Mouse (Mus musculus): ENCODE data around the gene Cog6.

Cog6 gene

DNA sequence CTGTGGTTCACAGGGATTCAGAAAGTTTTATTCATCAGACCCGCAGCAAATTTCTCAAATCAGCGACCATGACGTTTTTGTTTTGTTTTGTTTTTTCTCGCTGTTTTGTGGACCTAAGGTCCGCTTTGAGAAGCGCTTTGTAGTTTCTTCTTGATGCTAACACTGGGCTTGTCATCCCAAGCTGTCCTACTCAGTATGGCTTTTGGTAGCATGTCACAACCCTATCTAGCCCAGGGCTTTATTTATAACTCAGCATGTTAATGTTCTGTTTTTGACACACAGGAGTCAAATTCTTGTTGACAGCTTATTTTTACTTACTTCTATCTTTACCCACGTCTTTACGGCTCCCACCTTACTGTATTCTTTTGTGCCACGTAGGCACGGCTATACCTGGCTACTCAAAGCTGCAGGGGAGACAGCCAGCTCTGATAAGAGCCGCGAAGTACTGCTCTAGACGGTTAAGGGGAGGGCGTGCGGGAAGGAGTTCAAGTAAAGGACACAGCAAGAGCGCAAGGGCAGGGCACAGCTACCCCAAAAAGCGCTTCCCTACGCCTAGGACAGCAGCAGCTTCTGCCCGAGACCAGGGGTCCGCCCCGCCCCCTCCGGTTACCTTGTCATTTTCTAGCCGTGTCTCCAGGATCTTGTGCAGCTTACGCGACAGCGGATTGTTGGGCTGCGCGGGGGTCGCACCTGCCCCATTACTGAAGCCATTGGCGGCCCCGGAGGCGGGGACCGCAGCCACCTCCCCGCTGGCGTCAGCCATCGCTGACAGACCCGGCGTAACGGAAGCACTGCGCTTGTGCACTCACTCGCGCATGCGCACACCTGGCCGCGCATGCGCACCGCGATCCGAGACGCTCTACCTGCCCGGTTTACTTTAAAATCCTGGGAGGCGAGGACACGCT is at the start of gene Cog6:
TSS of gene Cog6 (minus strand) at position 802 of the 905 bp plus-strand sequence.
- in situ Hi-C loops (cut with MboI; ENCODE audit: low pct_unique_long_range_greater_than_20kb in 1 of 2, low sequenced_read_pairs in 2 of 2, unreplicated experiment in 1 of 2): no loop called here

DNA sequence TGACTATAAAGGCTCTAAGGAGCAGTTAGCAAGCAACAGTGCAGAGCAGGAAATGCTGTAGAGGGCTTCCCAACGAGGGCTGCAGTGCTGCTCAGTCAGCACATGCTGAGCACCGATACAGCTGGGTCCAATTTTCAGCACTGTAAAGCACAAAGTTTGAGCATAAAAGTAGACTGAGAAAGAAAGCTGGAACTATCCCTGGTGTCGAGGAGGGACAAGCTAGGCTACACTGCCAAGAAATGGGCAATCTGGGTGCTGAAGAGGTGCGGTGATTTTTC is 49.0 kb upstream of the Cog6 start:
- in situ Hi-C loops (cut with MboI; ENCODE audit: low pct_unique_long_range_greater_than_20kb in 1 of 2, low sequenced_read_pairs in 2 of 2, unreplicated experiment in 1 of 2): no loop called here

DNA sequence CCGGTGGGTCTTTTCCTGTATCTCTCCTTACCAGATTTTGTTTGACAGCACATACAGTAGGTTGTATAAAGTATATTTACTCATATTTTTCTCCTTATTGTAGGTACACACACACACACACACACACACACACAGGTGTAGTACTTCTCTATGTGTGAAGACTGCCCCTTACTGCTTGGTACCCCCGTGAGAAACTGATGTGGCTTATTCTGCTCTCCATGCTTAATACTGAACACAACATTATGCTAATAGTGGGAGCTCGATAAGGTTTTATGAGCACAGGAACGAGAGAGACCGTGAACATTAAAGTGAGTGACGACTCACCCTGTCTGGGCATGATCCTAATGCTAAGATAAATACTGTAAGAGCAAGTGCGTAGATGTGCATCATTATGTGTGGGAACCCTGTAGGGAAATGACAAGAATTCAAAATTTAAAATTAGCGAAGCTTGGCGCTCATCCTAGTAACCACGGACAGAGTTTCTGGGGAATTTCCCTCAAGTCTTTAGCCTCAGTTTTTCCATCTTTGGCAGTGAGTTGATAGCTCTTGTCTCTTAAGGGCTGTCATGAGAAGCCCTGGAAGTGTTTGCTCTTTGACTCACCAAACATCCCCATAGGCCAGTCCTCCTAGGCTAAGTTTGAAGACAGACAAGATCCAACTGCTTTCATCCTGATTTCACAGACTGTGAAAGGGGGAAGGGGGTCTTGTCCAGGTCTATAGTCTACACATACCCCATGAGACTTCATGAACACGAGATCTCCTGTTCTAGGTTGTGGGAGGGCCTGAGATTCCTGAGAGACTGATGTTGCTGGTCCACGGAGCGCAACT is 48.4 kb upstream of the Cog6 start:
- in situ Hi-C loops (cut with MboI; ENCODE audit: low pct_unique_long_range_greater_than_20kb in 1 of 2, low sequenced_read_pairs in 2 of 2, unreplicated experiment in 1 of 2): no loop called here

DNA sequence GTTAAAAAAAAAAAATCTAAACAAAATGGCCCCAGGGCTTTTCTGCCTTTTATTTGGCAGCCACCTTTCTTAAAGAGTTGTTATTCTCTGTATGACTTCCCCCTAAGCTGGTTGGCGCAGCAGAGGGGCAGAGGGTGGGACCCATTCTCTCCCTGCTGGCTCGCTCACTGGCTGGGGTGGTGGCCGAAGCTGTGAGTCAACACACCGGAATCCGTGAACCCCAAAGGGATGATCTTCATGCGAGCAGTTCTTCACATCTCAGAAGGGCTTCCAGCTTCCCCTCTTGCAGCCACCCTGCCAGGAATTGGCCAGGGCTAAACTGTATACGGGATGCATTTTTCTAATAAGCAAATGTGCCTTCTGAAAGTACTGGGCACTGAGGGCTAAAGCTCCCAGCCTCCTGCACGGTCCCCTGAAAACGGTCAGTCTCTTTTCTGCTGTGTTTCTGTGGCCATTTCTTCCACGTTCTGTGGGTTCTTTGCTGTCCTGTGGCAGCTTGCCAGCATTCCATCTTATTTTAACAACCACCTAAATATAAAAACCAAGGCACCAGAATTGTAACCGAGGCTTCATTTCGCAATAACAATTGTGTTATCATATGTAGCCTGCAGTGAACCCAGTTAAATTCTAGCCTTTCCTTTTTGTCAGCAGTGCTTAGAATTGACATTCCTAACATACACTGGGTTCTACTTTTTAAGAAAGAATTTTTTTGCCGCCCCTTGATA is 46.5 kb upstream of the Cog6 start:
- in situ Hi-C loops (cut with MboI; ENCODE audit: low pct_unique_long_range_greater_than_20kb in 1 of 2, low sequenced_read_pairs in 2 of 2, unreplicated experiment in 1 of 2): no loop called here

DNA sequence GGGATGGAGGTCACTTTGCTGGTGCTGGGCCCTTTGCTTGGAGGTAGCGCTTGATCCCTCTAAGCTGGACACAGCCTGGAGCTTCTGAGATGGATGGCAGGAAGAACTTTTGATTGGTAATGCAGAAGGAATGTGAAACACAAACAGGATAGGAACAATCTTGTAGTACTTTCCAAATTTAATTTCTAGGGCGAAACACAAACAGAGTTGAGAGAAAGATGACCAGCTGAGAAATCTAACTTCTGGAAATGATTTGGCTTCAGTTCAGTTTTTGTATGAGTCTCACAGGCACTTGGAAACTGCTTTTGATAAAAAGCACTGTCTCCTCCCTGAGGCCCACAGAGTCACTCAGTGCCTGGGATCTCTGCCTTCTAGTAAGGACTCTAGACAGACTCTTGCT is 42.9 kb upstream of the Cog6 start:
- in situ Hi-C loops (cut with MboI; ENCODE audit: low pct_unique_long_range_greater_than_20kb in 1 of 2, low sequenced_read_pairs in 2 of 2, unreplicated experiment in 1 of 2): no loop called here

DNA sequence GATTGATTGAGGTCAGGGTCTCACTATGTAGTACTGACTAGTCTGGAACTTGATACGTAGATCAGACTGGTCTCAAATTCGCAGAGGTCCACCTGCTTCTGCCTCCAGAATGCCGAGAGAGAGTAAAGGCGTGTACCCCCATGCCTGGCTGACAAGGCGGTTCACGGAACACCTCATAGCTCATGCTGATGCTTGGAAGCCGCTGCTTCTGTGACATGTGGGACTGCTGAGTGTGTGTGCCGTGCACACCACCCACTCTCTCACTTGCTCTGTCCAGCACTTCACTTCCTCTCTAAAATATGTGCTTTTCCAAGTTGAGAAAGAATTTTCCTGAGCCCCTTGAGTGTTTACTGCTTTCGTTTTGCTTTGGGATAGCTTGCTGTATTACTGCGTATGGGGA is 39.4 kb upstream of the Cog6 start:
- in situ Hi-C loops (cut with MboI; ENCODE audit: low pct_unique_long_range_greater_than_20kb in 1 of 2, low sequenced_read_pairs in 2 of 2, unreplicated experiment in 1 of 2): no loop called here

DNA sequence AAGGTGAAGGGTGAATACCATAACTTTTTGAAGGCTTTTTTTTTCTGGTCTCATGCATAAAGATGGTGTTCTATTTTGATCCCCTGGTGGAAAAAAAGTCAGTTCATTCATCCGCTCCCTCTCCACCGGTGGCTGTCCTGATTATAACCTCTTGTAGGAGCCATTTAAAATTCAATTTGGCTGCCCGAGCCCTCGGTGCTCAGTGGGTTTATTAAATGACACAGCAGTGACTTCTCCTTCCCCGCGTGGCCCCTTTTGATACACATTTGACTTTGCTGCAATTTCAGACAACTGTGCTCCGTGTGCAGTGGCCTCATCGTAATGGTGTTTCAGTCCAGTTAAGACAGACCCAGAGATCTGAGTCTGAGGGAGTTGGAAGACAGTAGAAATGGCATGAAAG is 35.3 kb upstream of the Cog6 start:
- in situ Hi-C loops (cut with MboI; ENCODE audit: low pct_unique_long_range_greater_than_20kb in 1 of 2, low sequenced_read_pairs in 2 of 2, unreplicated experiment in 1 of 2): no loop called here

DNA sequence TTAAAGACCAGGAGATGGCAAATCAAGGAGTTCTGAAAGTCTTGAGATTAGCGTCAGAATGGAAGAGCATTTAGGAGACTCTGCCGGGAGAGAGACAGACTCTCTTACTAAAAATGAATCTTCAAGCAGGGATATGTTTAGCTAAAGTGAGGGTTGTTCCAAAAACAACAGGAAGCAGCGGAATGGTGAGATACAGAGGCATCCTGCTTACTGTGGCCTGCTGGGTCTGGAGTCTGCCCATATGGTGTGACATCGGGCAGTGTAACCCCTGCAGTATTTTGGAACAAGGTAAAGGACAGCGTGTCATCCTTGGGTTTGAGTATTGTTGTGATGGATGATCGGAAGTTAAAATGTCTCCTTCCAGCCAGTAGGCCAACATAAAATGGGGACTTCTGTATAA is 29.3 kb upstream of the Cog6 start:
- in situ Hi-C loops (cut with MboI; ENCODE audit: low pct_unique_long_range_greater_than_20kb in 1 of 2, low sequenced_read_pairs in 2 of 2, unreplicated experiment in 1 of 2): loop anchor here (25.0 kb wide), 2 partner anchors 191 to 416 kb away; partner anchors contain the start of genes Nhlrc3 (in 1 of the 2) and Proser1 (in 1 of the 2)

DNA sequence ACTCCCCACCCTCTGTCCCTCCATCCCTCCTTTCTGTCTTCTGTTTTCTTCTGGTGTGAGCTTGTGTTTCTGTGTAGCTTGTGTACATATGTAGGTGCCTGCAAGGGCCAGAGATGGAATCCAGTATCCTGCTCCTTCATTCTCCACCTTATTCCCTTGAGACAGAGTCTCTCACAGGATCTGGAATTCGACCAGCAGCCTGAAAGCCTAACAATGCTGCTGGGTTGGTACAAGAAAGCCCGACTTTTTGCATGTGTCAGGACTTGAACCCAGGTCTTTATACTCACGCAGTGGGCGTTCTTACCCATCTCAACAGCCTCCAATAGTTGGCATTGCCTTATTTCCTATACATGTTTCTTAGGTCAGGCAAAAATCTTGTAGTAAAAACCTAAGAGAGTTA is 28.7 kb upstream of the Cog6 start:
- in situ Hi-C loops (cut with MboI; ENCODE audit: low pct_unique_long_range_greater_than_20kb in 1 of 2, low sequenced_read_pairs in 2 of 2, unreplicated experiment in 1 of 2): loop anchor here (25.0 kb wide), 2 partner anchors 192 to 417 kb away; partner anchors contain the start of genes Nhlrc3 (in 1 of the 2) and Proser1 (in 1 of the 2)

DNA sequence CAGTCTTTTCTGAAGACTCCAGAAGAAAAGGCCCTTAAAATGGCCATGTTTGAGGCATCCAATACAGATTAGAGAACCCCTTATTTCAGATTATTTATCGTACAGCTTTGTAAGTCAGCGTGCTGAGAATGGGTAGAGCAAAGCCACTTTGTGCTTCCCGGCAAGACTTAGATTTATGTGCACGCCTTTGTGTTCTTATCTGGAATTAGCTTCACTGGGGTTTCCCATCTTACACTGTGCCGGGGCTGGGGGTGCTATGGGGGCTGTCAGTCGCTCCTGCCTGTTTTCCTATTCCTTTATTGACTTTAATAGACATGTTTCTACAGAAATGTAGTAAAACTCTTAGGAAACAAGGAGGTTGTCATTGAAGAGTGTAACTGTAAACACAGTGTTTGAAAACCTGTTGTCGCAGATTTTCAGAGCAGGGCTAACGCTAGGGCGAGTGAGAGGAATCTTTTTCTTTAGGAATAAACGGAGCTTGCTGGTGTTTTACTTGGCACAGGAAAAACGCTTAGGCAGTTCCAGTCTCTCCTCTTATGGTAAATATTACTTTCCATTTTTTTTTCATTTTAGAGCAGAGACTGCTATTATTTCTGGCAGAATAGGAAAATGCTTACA is 27.8 kb upstream of the Cog6 start:
- in situ Hi-C loops (cut with MboI; ENCODE audit: low pct_unique_long_range_greater_than_20kb in 1 of 2, low sequenced_read_pairs in 2 of 2, unreplicated experiment in 1 of 2): loop anchor here (25.0 kb wide), 2 partner anchors 193 to 418 kb away; partner anchors contain the start of genes Nhlrc3 (in 1 of the 2) and Proser1 (in 1 of the 2)

DNA sequence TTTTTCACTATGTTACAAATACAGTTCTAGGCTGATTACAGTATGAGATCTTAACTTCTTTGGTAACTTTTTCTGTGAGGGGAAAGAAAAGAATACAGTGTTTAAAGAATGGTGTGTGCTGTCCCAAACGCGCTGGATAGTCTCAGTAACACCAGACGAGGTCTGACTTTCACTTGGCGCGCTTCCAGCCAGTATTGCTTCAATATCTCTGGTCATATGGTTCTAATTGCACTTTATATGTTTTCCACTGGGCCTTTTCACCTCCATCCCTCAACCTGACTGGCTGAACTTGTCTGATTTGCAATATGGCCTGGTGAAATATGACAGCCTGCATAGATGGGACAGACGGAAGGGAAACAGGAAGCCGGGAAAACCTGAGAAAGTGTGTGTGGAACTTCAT is 27.2 kb upstream of the Cog6 start:
- in situ Hi-C loops (cut with MboI; ENCODE audit: low pct_unique_long_range_greater_than_20kb in 1 of 2, low sequenced_read_pairs in 2 of 2, unreplicated experiment in 1 of 2): loop anchor here (25.0 kb wide), 2 partner anchors 193 to 418 kb away; partner anchors contain the start of genes Nhlrc3 (in 1 of the 2) and Proser1 (in 1 of the 2)

DNA sequence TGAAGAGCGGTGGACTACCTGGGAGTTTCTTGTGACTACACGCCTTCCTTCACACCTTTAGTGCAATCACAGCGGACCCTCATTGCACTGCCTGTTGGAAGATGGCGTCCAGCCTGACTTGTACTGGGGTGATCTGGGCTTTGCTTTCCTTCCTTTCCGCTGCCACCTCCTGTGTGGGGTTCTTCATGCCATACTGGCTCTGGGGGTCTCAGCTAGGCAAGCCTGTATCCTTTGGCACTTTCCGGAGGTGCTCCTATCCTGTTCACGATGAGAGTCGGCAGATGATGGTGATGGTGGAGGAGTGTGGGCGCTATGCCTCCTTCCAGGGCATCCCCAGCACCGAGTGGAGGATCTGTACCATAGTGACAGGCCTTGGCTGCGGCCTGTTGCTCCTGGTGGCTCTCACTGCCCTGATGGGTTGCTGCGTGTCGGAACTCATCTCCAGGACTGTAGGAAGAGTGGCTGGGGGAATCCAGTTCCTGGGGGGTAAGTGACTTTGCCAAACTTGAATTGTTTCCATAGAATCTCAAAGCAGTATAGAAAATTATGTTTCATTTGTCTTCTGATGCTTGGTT is 26.3 kb upstream of the Cog6 start:
- in situ Hi-C loops (cut with MboI; ENCODE audit: low pct_unique_long_range_greater_than_20kb in 1 of 2, low sequenced_read_pairs in 2 of 2, unreplicated experiment in 1 of 2): loop anchor here (25.0 kb wide), 2 partner anchors 194 to 419 kb away; partner anchors contain the start of genes Nhlrc3 (in 1 of the 2) and Proser1 (in 1 of the 2)

DNA sequence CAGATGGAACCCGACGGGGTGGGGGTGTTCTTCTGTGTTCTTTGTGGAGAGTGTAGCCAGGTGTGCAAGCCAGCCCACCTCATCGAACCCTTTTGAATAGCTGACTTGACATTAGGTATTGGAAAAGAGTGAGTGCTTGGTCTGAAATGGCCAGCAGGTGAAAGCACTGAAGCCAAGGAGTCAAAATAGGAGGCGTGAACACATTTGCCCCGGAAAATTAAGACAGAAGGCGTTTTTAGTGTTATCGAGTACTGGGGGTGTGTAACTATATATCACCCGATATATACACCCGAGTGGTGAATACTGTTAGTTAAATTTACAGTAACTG is 25.2 kb upstream of the Cog6 start:
- in situ Hi-C loops (cut with MboI; ENCODE audit: low pct_unique_long_range_greater_than_20kb in 1 of 2, low sequenced_read_pairs in 2 of 2, unreplicated experiment in 1 of 2): loop anchor here (25.0 kb wide), 2 partner anchors 195 to 420 kb away; partner anchors contain the start of genes Nhlrc3 (in 1 of the 2) and Proser1 (in 1 of the 2)

DNA sequence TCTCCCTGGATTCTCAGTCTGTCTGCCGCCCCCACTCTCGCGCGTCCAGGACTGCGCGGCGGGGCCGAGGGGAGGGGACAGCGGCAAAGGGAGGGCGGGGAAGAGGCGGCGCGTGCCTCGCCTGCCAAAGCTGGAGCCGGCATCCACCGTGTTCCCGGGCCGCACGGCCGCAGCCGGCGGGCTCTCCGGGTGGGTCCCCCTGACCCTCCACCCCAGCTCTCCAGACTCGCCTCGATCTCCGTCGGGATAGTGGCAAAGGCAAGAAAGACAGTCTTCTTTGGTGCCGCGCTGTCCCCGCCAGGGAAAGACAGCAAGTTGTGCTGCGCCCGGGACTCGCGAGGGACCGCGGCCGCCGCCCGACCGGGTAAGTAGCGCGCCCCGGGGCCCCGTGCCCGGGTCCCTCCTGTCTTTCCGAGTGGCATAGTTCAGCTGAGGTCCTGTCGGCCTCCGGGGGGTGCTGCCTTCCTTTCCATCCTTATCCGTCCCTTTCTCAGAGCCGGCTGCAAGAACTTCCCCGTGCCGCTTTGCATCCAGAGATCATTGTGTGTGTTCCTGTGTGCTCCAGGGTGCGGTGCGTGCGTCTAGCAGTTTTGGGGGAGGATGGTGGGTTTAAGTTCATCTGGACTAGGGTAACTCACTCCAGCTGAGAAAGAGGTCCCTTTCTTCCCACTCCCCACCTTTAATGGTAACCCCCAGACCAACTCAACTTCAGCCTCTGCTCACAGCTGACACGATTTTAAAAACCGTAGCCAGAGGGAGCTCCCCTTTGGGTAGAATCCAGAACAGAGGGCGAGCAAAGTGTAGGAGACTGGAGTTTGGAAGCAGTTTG is 24.6 kb upstream of the Cog6 start, which contains the start of gene Lhfp:
TSS of gene Lhfp (plus strand) at position 118 of the 829 bp plus-strand sequence.
- in situ Hi-C loops (cut with MboI; ENCODE audit: low pct_unique_long_range_greater_than_20kb in 1 of 2, low sequenced_read_pairs in 2 of 2, unreplicated experiment in 1 of 2): loop anchor here (25.0 kb wide), 2 partner anchors 196 to 421 kb away; partner anchors contain the start of genes Nhlrc3 (in 1 of the 2) and Proser1 (in 1 of the 2)

DNA sequence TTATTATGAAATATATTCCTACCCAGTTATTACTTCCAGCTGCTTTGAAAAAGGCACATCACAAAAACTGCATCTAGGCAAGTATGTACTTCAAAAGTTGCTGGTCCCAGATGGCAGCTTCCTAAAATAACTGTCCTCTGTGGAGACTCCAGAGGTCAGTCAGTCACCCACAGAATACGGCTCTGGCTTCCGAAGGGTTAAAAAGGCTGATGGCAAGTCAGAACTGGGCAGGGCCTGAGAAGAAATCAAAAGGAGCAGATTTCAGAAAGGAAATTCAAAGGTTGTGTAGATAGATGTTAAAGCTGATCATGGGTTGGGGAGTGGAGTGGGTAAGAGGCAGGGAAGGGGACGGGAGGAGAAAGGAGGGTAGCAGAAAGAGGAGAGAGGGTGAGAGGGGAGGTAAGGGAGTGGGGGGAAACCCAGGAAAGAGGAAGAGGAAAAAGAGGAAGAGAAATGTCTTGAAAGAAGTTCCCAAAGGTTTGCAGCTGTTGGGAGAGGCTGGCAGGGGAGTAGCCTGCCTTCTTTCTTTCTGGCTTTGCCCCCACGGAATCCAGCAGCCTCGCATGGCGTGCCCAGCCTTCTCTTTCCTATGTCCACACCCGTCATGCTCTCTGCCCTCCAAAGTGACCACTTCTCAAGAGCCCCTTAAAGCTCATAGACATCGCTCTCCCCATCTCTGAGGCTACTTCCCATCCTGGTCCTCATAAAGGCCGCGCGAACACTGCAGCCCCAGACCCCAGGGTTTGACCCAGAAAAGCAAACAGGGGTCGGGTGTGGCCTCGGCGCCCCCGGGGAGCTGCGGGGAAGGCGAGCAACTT is 23.8 kb upstream of the Cog6 start:
- in situ Hi-C loops (cut with MboI; ENCODE audit: low pct_unique_long_range_greater_than_20kb in 1 of 2, low sequenced_read_pairs in 2 of 2, unreplicated experiment in 1 of 2): loop anchor here (25.0 kb wide), 2 partner anchors 196 to 421 kb away; partner anchors contain the start of genes Nhlrc3 (in 1 of the 2) and Proser1 (in 1 of the 2)

DNA sequence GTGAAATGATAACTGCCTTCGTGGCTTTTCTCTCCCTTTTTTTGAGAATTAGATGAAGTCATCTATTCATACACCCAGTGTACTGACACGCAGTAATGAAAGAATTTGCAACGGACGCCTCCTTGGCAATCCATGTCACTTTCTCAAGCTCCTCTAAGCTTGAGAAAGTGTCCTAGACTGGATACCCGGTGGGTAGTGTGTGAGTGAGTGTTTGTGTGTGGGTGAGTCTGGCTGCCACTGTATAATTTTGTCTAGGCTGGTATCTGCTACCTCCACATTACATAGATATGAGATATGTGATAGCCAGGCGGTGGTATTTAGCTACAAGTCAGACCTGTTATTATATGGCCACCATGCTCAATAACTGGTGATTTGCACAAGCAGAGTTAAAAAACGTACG is 22.7 kb upstream of the Cog6 start:
- in situ Hi-C loops (cut with MboI; ENCODE audit: low pct_unique_long_range_greater_than_20kb in 1 of 2, low sequenced_read_pairs in 2 of 2, unreplicated experiment in 1 of 2): loop anchor here (10.0 to 25.0 kb wide), 3 partner anchors 198 to 423 kb away; partner anchors contain the start of genes Nhlrc3 (in 1 of the 2) and Proser1 (in 1 of the 2)

Measured in mouse embryonic stem cell (cell line).